Mouse (Mus musculus) heart, adult 9 months (tissue): ENCODE results near the gene Kctd18.

ENCODE experiments used
- DNase-seq, 2 experiments: peaks; one replicate each; pipeline ENCODE4 v3.0.0; 2022; ENCODE audit warnings: low spot score in 2 of 2

The Kctd18 gene

DNA sequence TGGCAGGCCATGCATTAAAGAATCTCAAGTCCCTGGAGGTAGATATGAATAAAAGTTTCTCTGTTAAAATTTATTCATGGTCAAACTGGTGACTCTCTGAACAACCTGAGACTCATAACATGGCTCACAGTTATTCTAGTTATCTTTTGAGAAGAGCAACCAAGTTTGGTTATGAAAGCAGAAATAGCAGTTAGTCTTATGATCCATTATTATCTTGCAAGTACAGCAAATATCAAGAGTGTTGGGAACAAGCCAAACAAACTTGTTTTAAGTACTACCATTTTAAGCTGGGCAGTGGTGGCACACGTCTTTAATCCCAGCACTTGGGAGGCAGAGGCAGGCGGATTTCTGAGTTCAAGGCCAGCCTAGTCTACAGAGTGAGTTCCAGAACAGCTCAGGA lies 27.5 kb downstream of the Kctd18 start:
- no peak for DNase-seq

DNA sequence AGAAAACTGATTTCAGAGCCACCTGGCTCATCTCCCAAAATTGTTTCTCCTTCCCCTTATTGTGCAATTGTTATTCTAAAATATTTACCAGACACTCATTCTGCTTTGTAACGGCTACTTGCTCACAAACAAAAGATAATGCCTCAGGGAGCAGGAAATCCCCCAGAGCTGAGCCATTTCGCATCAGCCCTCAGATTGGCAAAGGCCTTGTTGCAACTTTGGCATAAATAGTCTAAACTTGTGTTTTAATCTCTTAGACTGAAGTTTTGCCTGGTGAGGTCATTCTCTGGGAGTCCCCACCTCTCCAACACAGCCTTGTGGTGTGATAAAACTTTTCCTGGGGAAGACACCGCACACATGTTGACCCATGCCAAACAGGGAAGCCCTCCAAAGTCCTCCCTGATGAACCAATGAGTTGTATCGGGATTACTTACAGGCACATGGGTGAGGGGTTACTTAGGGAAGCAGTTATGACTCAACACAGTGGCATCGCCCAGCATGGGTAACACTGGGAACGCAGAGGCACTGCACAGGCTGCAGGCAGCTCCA lies 29.6 kb downstream of the Kctd18 start:
- DNase-seq = peak; percentile 35 to 49

DNA sequence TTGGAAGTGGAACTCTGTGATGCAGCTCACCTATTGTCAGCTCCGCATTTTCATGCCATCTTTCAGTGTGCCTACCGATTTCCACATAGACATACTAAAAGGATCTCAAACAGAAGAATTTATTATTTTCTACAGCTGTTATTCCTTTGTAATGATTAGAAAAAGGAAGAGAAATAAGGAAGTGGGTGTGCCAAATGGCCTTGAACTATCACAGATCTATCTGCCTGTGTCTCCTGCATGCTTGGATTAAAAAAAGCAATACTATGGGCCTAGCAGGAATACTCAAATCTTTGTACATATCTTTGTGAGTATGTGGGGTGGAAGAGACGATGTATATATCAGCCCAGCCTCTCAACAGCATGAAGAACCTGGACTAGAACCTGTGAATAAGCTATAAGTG lies 41.9 kb downstream of the Kctd18 start:
- DNase-seq = no peak

DNA sequence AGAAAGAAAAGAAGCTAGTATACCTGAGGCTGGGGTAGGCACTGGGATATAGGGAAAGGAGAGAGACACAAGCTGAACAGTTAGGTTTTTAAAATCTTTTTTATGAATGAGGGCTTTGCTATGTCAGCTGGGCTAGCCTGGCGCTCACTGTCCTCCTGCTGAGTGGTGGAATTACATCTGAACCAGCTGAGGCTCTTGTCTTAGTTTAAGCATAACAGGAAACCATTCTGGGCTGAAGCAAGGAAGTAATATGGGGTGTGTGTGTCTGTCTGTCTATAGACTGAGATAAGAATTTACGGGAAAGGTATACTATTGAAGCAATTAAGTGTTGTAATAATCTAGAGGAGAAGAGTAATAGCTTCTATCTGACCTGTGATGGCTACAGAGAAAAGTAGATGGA lies 47.2 kb downstream of the Kctd18 start:
- no peak for DNase-seq

DNA sequence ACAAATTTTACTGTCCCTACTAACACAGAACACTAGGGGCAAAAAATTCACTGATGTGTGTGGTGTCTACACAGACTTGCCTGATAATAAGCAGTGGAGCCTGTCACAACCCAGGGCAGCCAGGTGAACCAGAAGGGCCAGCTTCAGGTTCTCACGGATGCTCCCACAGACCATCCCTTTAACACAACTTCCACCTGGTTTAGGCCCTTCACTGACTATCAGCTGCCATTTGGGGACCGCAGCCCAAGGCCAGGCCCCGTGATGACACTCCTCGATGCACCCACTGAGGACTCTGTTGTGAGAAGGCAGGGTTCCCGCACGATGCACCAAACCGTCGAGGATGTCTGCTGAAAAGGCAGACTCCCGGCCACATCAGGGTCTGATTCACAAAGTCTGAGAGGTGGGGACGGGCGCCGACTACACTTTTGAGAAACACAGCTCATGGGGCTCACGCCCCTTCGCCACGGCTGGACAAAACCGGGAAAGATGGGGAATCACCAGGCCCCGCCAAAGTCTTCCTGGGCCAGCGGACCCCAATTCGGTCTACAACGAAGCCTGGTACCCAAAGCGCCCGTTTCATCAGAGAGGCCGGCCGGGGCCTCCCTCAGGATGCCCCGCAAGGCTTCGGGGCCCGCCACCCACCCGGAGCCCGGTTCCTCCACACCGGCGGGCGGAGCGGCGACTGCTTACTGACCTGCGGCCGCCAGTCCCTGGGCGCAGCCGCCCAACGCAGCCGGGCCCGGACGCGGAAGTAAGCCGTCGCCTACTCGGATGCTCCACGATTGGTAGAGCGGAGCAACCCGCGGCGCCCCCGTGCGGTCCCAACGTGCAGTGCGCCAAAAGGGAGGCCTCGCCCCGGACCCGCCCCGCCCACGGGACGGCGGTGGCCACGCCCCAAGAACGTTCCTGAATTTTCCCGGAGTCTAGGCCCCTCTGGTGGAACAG lies 49.2 kb downstream of the Kctd18 start:
- DNase-seq = peak; percentile 95 to 96

DNA sequence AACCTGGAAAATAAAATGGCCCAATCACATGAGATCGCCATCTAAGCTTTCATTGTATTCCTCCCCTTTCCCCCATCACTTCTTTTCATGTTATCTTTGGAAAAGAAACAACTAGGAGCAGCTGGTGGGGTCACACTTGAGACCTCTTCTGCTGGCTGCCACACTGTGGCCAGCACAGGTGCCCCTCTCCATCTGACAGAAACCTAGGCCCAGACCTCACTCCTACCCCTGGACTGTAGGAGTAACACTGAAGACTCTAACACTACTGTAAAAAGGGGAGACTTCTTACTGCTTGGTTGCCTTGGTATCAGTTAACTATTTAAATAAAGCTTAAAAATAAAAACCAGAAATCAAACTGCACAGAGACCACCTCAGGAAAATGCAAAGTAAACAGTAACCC lies 63.0 kb downstream of the Kctd18 start:
- DNase-seq = no peak

DNA sequence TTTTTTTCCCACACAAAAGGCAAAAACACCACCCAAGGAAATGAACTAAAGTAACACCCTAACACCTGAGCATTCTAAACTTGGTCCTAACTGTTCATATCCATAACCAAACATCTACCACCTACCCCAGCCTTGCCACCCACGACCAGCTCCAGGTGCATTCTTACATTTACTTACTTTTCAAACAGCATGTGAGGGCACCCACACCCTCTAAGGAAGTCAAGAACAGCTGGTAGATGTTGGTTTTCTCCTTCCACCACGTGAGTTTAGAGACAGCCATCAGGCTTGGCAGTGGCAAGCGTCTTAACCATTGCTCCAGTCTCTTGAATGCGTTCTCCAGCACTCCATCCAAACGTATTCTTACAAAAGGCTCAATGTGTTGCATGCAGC lies 64.4 kb downstream of the Kctd18 start:
- no peak for DNase-seq

DNA sequence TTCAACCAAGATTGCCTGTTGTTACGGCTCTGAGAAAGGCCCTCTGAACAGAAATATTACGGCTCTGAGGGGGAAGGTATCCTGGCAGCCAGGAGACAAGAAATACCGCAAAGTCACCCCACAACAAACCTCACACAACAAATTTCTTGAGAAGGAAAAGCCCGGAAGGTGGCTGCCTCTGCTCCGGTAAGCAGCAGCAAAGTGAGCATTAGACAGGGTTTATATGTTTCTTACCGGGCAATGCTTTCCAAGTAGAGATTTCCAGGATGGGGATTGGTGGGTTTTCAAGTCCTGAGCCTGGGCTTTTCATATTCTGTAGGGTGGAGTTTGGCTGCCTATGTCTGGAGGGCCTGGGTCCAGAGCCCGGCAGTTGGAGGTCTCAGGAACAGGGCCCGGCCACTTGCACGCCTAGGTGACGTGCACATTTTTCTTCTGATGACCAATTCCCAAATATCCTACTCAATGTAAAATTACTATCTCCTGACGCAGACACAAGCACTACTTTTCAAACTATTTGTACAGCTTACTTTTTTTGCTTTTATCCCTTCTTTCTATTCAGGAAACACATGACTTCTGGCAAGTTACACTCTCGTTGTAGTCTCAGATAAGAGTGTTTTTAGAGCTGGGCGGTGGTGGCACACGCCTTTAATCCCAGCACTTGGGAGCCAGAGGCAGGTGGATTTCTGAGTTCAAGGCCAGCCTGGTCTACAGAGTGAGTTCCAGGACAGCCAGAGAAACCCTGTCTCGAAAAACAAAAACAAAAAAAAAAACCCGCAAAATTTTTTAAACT lies 65.0 kb downstream of the Kctd18 start:
- DNase-seq = no peak

DNA sequence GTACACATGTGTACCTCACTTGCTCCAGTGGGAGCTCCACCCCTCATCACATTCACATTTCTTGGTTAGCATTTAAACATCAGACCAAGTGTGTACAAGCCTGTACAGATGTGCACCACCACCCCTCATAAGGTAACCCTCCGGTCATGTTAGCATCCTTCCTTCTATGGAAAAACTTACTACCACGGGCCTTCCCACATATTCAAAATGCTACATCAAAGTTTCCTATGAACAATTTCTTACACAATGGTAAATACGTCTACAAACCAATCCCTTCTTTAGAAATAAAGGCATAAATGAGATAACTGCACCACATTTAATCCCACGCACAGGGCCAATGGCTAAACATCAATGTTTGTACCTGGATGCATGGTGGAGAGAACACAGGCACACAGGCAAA lies 66.2 kb downstream of the Kctd18 start:
- no peak for DNase-seq

DNA sequence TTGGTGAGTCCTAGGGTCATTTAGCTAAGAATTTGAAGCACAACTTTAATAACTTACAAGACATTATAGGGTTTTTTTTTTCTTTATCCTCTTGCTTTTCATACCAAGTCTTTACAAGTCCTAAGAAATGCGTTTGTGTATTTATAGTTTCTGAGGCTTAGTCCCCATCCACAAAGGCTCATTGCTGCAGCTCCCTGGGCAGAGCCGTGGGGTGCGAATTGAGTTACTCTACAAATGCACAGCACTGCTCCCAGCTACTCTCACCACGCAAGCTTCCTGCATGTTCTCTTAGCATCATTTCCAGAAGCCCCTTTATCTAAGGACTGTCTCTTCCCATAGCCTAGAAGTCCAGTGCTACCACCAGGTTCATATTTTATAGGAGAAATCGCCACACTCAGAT lies 69.0 kb downstream of the Kctd18 start:
- DNase-seq = no peak

DNA sequence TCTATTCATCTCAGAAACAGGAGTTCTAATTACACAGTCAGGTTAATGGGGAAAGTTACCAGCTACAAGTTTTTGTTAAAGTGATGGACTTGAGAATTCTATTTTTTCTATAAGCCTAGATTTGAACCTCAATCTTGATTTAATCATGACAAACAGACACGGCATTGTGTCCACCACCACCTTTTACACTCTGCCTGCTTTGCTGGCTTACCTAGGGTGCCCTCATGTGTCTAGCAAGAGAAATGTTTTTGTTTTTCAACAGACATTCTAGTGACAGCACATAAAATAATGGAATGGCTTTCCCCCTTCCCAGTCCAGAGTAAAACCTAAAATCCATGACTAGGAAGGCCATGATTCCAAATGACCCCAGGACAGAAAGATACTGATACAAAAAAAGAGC lies 69.6 kb downstream of the Kctd18 start:
- no peak for DNase-seq

DNA sequence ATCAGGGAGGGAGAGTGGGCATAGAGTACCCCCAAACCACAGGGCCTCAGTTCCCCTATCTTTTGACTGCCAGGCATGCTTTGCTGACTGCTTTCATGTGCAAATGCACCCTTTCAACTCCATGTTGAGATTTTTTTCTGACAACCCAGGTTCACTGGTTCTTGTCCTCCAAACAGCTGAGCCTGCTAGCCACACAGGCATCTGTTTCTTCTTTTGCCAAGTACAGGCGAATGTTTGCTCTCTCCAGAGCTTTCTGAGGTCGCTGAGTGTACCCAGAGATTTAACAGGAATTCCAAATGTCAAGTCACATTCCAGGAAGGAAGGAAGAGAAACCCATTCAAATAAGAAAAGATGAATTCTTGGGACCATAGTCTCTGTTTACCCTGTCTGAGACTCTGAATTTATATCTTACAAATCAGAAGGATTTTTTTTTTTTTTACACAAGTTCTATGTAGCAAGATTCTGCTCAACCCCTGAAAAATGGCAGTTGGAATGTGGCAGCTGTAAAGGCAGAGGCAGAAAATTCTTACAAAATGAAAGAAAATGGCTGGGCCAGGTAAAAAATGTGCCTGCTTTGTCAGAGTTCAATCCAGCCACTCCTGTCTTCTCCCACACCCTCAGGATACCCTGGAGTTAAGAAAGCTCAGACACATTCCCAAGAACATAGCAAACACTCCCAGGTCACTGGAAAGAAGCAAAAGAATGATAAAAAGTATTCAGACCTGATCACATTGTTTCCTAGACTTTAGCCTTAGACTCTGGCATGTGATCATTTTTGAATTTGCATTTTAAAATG lies 71.0 kb downstream of the Kctd18 start:
- DNase-seq = no peak

DNA sequence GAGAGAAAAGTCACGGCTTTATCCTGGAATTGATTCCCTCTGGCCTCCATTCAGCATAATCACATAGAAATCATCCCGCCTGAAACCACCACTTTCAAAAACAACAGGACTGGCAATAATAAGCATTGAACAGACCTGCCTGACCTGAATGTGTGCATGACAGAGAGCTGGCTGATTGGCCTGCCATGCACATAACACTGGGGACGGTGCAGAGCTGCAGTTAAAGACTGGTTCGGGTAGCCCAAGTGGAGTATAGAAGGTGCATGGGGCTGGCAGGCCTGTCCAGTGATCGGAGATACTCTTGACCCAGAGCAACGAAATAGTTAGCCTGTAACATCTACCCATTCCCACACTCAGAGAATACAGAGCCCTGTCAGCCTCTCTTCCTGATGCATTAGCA lies 76.5 kb downstream of the Kctd18 start:
- no peak for DNase-seq

DNA sequence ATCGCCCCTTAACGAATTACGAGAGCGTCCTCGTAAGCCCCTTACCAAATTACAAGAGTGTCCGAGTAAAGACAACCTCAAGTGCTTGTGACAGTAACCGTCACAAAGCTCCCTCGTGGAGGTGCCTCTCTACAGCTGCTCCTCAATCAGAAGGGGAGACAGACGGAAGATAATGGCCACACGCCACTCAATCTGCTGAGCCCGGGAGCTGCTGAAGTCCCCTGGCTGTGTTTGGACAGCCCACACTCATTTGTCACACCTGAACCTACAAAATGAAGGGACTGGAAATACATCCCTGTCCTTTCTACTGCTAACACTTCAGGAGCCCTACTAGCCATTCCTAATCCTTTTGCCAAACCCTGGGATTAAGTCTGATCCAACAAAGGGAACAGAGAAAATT lies 77.0 kb downstream of the Kctd18 start:
- DNase-seq = no peak

DNA sequence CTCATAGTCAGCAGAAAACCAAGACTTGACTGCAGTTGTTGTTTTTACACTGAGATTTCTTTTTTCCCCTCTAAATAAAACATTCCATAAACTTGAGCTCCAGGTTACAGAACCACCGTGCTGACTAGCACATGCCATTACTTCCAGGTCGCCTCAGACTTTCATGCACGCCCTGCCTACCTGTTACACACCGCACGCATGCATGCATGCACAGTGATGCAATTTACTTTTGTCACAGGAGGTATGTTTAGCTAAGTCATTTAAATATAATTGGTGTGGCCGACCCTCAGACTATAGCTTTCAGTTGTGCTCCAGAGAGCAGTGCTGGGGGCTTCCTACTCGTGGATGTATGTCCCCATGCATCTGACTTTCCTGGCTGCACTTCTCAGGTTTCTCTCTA lies 77.7 kb downstream of the Kctd18 start:
- DNase-seq = no peak

DNA sequence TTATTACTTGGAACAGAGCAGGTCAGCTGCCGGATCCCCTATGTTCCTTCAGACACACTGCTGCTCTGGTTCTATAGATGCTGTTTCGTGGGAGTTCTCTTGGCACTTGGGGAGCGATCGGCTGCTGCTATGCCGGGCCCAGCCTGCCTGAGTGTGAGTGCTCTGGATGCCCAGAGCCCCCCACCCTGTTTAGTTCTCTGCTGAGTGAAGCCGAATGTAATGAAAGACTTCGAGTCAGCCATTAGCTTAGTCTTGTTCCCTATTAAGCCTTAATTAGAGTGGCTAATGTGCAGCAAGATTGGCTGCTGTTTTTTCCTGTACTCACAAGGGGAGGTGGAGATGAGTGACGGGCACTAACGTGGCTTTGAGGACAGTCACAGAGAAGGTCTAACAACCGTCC lies 78.1 kb downstream of the Kctd18 start:
- no peak for DNase-seq

DNA sequence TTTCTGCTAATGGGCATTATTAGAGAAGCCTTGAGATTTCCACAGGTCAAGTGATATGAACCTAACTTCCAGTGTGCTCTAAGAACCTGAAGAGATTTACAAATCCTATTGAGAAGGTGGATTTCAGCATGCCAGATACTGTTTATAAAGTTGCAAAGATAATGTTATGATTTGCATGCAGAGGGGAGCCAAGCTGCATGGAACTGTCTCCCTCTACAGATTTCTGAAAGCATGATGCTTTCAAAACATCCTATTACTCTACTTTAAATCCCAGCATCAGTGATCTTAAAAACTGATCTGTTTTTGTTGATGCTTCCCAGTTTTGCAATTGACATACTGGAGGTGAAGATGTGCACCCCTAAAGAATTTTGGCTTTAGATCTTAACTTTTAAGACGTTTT lies 84.5 kb downstream of the Kctd18 start:
- no peak for DNase-seq

DNA sequence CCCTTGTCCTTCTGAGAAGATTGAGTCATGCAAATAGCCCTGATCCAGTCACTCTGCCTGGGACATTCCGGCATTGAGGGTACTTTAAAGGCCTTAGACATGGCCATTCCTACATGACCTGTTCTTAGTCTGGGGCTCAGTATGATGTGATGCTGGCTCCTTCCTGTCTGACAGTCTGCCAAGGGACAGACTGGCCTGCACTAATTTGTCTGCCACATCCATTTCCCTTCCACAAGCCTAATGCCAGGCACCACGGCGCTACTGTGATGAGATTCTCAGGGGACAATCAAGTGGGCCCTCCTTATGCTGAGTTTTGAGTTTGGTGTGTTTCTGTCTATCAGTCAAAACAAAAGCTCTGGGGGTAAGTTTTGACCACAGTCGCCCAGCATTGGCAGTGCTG lies 100.2 kb downstream of the Kctd18 start:
- no peak for DNase-seq

DNA sequence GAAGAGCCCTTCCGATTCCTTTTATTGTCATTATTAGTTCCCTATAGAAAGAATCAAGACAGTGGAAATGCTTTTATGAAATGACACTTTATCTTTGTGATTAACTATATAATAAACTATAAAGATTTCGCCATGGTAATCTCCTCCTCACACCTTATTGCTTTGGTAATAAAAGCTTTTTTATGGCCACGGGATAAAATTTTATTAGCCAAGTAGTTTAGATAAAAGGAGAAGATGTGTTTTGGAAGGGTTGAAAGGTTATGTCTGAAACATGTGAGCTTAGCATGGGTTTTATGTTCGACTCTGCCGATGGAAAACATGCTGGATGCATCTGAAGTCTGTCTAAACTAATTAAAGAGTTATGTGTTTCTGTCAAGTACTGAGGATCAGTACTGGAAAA lies 101.4 kb downstream of the Kctd18 start:
- no peak for DNase-seq

DNA sequence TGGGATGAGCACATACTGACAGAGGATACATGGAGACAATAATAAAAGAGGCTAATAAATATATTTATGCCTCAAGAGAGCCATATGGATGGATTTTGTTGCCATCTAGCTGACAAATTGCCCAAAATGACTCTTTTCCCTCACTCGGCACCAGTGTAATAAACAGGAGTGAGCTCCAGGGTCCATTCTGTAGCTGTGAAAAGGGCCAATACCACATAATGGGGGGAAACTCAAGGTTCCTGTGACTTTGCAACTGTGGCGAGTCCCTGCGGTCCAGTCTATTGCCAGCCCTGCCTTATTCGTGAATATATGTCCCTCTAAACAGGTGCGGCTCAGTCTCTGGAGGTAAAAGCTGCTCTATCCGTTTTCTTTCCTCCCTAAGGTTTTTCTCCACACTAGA lies 107.2 kb downstream of the Kctd18 start:
- no peak for DNase-seq

DNA sequence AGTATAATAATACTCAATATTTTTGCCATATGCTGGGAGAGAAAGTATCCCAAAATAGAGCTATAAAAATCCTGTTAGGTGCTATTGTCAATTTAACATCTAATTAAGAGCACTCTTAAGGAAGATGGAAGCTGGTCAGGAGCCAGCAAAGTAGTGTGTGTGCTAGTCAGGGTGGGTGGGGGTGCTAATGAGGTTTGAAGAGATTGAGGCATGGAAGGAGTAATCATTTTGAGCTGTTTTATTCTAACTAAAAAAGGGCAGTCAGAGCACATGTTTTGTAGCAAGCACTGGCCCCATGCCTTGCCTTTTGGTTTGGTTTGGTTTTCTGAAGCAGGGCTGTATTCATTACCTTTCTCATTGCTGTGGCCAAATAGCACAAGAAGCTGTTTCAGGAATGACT lies 112.4 kb downstream of the Kctd18 start:
- no peak for DNase-seq

DNA sequence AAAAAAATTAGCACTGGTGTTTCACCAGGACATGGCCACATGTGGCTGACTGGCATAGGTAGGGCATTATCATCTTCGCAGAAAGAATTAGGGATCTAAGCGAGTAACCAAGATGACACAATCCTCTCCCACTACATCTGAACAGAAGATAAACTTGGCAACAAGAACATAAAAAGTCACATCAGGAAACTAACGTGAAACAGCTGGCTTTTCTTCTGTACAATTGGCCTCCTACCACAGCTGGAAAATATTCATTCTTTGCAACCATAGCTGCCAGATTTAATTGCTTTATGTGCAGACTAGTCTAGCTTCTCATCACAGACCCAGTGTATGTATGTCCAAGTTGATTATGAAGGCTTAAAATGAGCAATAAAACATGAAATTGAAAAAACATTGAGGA lies 112.8 kb downstream of the Kctd18 start:
- DNase-seq = peak; percentile 15 to 18
